In the genomic region with DNA sequence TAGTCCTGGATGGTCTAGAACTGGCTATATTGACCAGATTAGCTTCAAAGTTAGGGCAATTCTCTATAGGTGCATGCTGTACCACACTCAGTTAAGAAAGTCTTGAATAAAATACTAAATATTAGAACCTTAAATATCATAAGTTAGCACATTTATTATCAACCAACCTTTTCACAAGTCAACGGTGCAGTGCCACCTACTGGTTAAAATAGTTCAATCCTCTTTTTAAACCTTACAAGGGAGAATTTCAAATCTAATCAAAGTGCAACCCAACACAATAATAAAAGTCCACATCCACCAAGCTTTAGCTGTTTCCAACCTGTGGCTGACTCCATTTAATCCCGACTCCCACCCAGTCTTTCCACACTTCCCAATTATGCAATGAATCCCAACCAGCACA, we compare ENCODE assay signal across 12 mouse cellular contexts. TPM values are rescaled to one million over a fixed set of nuclear protein-coding genes. Genes with fewer than 3 reads are reported as not detected.
DNase-seq lines count a peak whose midpoint lies in the region; ATAC-seq and TF ChIP-seq lines count a peak whose summit lies in the region.
"Had no signal": no experiment of that assay in that cellular context is flagged by ENCODE, and none has a peak within 500 bp of the region (broad histone marks: within the 10 kb centered on the region; RNA-seq: fewer than 3 reads in every experiment).

No protein-coding gene starts in this region.

- no peak overlapping the region for H3K9ac ChIP-seq in kidney, postnatal 0 days (ENCODE audit: low read depth, low read length)
- H3K9ac ChIP-seq in intestine, embryonic 15.5 days: no peak overlapping the region
- H3K9ac ChIP-seq: forebrain, embryonic 15.5 days; heart, embryonic 15.5 days; neural tube, embryonic 13.5 days had no signal

- H3K36me3 ChIP-seq in kidney, postnatal 0 days (ENCODE audit: insufficient read depth, low read length): peaks cover 12% of the 10 kb centered on the region; the same call in 1 of the 2 replicates
- no peaks in the 10 kb centered on the region for H3K36me3 ChIP-seq in intestine, embryonic 15.5 days
- H3K36me3 ChIP-seq: heart, embryonic 15.5 days had no signal

- no peaks in the 10 kb centered on the region for H3K9me3 ChIP-seq in kidney, postnatal 0 days (replicated peaks; ENCODE audit: low read length)
- no peaks in the 10 kb centered on the region for H3K9me3 ChIP-seq in intestine, embryonic 15.5 days
- H3K9me3 ChIP-seq: forebrain, embryonic 15.5 days; heart, embryonic 15.5 days; neural tube, embryonic 13.5 days had no signal

- no peak overlapping the region for H3K27ac ChIP-seq in kidney, postnatal 0 days
- H3K27ac ChIP-seq in intestine, embryonic 15.5 days: no peak overlapping the region
- H3K27ac ChIP-seq: forebrain, embryonic 15.5 days; heart, embryonic 15.5 days; neural tube, embryonic 13.5 days had no signal

- H3K4me3 ChIP-seq in kidney, postnatal 0 days (replicated peaks; ENCODE audit: low read depth, low read length): no peak overlapping the region
- no peak overlapping the region for H3K4me3 ChIP-seq in intestine, embryonic 15.5 days (replicated peaks)
- H3K4me3 ChIP-seq: forebrain, embryonic 15.5 days; heart, embryonic 15.5 days; neural tube, embryonic 13.5 days had no signal

- 60% methylated on average over 2 of the region's 2 CpGs for WGBS in kidney, postnatal 0 days
- 51% methylated on average over 2 of the region's 2 CpGs for WGBS in intestine, embryonic 15.5 days

- TF ChIP-seq CTCF in kidney, postnatal 0 days (IDR thresholded peaks at IDR 0.05; ENCODE audit: low read depth): peak; percentile 75

- no peaks in the 10 kb centered on the region for H3K4me1 ChIP-seq in kidney, postnatal 0 days (replicated peaks; ENCODE audit: insufficient read depth, low read length)
- H3K4me1 ChIP-seq in intestine, embryonic 15.5 days (replicated peaks): no peaks in the 10 kb centered on the region
- H3K4me1 ChIP-seq: forebrain, embryonic 15.5 days; neural tube, embryonic 13.5 days had no signal

- no peak overlapping the region for H3K4me2 ChIP-seq in kidney, postnatal 0 days (ENCODE audit: low read length)
- no peak overlapping the region for H3K4me2 ChIP-seq in intestine, embryonic 15.5 days (replicated peaks)
- H3K4me2 ChIP-seq: forebrain, embryonic 15.5 days; heart, embryonic 15.5 days; neural tube, embryonic 13.5 days had no signal

- peak; percentile 38 for DNase-seq in cerebellum, adult 9-10 months
- no peak for DNase-seq in cerebellum, postnatal 4 days (ENCODE audit: low spot score in 2 of 2)
- DNase-seq in kidney, postnatal 0 days (ENCODE audit: low spot score): peak; percentile 60
- no peak for DNase-seq in kidney, postnatal 25 days
- peak; percentile 68 for DNase-seq in 3T3-L1 (ENCODE audit: low read depth, low spot score)
- DNase-seq in embryo, embryonic 11 days: peak; percentile 54
- DNase-seq: cerebellum, adult 18-20 months had no signal

- ATAC-seq in kidney, postnatal 0 days (replicated peaks; ENCODE audit: low FRiP score, low read depth): no peak
- no peak for ATAC-seq in erythroid progenitor cell, adult 5-6 weeks (replicated peaks; ENCODE audit: low FRiP score, poor library complexity, severe bottlenecking)
- ATAC-seq in intestine, embryonic 15.5 days: no peak
- ATAC-seq: forebrain, embryonic 15.5 days had no signal

- no peaks in the 10 kb centered on the region for H3K27me3 ChIP-seq in kidney, postnatal 0 days (ENCODE audit: insufficient read depth, low read length)
- H3K27me3 ChIP-seq in intestine, embryonic 15.5 days (replicated peaks): no peaks in the 10 kb centered on the region
- H3K27me3 ChIP-seq: forebrain, embryonic 15.5 days; heart, embryonic 15.5 days; neural tube, embryonic 13.5 days had no signal

RNA-seq across cellular contexts. Expression of a gene that starts 33.5 kb away (rescaled TPM):
- 12.7 and 12.9 TPM in 2 replicates for polyA plus RNA-seq in kidney, postnatal 0 days (2015; fragmentation: Nextera tagmentation; extraction: Ambion mirVana)
- 2.2 and 2.9 TPM in 2 replicates for total RNA-seq in erythroid progenitor cell, adult 5-6 weeks (2015; ENCODE audit: low replicate concordance)
- 0.45 and 4.2 TPM in 2 replicates for total RNA-seq in erythroid progenitor cell, adult 5-6 weeks (2017; ENCODE audit: low replicate concordance)
- polyA plus RNA-seq in intestine, embryonic 15.5 days (2015; fragmentation: Nextera tagmentation; extraction: Ambion mirVana): 5.6 and 7.1 TPM in 2 replicates

Comparison
In these comparisons a context has a peak if more than half of its experiments do, and no peak if none do; other contexts are left out.
1. DNase-seq: peak in cerebellum, adult 9-10 months (single experiment), kidney, postnatal 0 days (single experiment), 3T3-L1 (single experiment) and embryo, embryonic 11 days (single experiment); none in cerebellum, postnatal 4 days (0 of 2) and kidney, postnatal 25 days (0 of 2).